ENCODE assay signal across 13 mouse cellular contexts in the genomic region with DNA sequence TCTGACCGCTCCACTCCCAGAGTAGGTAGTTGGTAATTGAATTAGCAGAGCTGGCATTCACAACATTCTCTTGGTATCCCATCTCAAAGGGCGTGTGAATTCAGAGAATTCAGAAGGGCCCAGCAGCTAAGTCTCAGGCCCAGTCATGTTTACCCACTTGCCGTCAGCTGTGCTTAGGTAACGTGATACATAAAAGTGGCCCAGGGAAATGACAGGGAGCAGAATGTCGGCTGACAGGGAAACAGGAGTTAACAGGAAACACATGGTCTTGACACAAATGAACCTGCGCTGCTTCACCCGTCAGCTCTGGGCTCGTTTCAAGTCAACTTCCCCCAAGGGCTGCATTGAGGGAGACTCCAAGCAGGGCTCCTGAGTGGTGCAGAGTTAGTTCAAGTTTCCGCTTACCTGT.
DNase-seq lines count a peak whose midpoint lies in the region; ATAC-seq and TF ChIP-seq lines count a peak whose summit lies in the region.
"Had no signal": no experiment of that assay in that cellular context is flagged by ENCODE, and none has a peak within 500 bp of the region (broad histone marks: within the 10 kb centered on the region; RNA-seq: fewer than 3 reads in every experiment).

No protein-coding gene starts in this region.

- H3K9ac ChIP-seq in kidney, embryonic 14.5 days (ENCODE audit: low read depth, low read length), result no peak overlapping the region
- H3K9ac ChIP-seq in ES-E14 (ENCODE audit: insufficient read depth, low read depth, low read length, poor library complexity, severe bottlenecking), result peak overlapping the region; percentile 9; the same call in 1 of the 2 replicates
- H3K9ac ChIP-seq in limb, embryonic 13.5 days, result no peak overlapping the region
- H3K9ac ChIP-seq: forebrain, embryonic 13.5 days had no signal

- H3K4me2 ChIP-seq in kidney, embryonic 14.5 days (replicated peaks; ENCODE audit: low read depth, low read length), result no peak overlapping the region; the same call in 1 of the 2 replicates
- peak overlapping the region; percentile 36 for H3K4me2 ChIP-seq in limb, embryonic 13.5 days (replicated peaks)
- H3K4me2 ChIP-seq: forebrain, embryonic 13.5 days had no signal

- H3K36me3 ChIP-seq in kidney, embryonic 14.5 days (ENCODE audit: control insufficient read depth, insufficient read depth, low read length), result 0 out of 2 replicates have a peak, but pooled peaks cover 3% of the 10 kb centered on the region
- H3K36me3 ChIP-seq in ES-E14 (ENCODE audit: control insufficient read depth, insufficient read depth, low read length, poor library complexity, severe bottlenecking), result no peaks in the 10 kb centered on the region
- no peaks in the 10 kb centered on the region; the same call in 1 of the 2 replicates for H3K36me3 ChIP-seq in limb, embryonic 13.5 days
- no peaks in the 10 kb centered on the region for H3K36me3 ChIP-seq in thymus, adult 2 months (ENCODE audit: control insufficient read depth, insufficient read depth, low read length)
- H3K36me3 ChIP-seq: G1E had no signal

- no peaks in the 10 kb centered on the region for H3K9me3 ChIP-seq in kidney, embryonic 14.5 days (ENCODE audit: control insufficient read depth, low read length)
- no peaks in the 10 kb centered on the region for H3K9me3 ChIP-seq in ES-E14 (ENCODE audit: control insufficient read depth, insufficient read depth, low read depth, low read length)
- no peaks in the 10 kb centered on the region for H3K9me3 ChIP-seq in limb, embryonic 13.5 days
- H3K9me3 ChIP-seq: forebrain, embryonic 13.5 days had no signal

- no peak for DNase-seq in kidney, postnatal 14 days
- DNase-seq in ES-E14 (ENCODE audit: low read depth, low spot score), result no peak
- DNase-seq in embryo, embryonic 11 days, result peak; percentile 82
- DNase-seq in gastrocnemius, postnatal 14 days, result no peak
- DNase-seq in thymus, adult 2 months, result no peak
- DNase-seq: cerebellum, adult 18-20 months; kidney, postnatal 10 days; spleen, adult 18-20 months had no signal

- no peak for TF ChIP-seq POLR2A in thymus, adult 2 months (IDR thresholded peaks at IDR 0.05; ENCODE audit: control insufficient read depth, extremely low read depth, insufficient read depth, low read length, poor library complexity)

- no peak for TF ChIP-seq CTCF in thymus, adult 2 months (IDR thresholded peaks at IDR 0.05; ENCODE audit: borderline replicate concordance, control insufficient read depth, extremely low read depth, insufficient read depth, low read length, poor library complexity)

- in situ Hi-C loops in ES-E14 (cut with MboI; ENCODE audit: low sequenced_read_pairs in 2 of 2, unreplicated experiment in 2 of 2), result no loop called here

- intact Hi-C loops in gastrocnemius, postnatal 14 days (cut with DNase I; ENCODE audit: low total_unique reads), result no loop called here

- peak; percentile 66; the same call in 1 of the 2 replicates for ATAC-seq in kidney, embryonic 14.5 days (ENCODE audit: low FRiP score, low TSS enrichment)
- peak; percentile 67 for ATAC-seq in limb, embryonic 13.5 days (ENCODE audit: low FRiP score, low read depth)
- ATAC-seq in monocyte, adult 5-6 weeks (replicated peaks; ENCODE audit: insufficient number of reproducible peaks, low FRiP score, low TSS enrichment, poor library complexity, severe bottlenecking), result no peak
- ATAC-seq: forebrain, embryonic 13.5 days had no signal

- H3K27me3 ChIP-seq in kidney, embryonic 14.5 days (ENCODE audit: control insufficient read depth, insufficient read depth, low read length), result no peaks in the 10 kb centered on the region
- no peaks in the 10 kb centered on the region for H3K27me3 ChIP-seq in limb, embryonic 13.5 days
- no peaks in the 10 kb centered on the region for H3K27me3 ChIP-seq in thymus, adult 2 months (ENCODE audit: control insufficient read depth, insufficient read depth, low read length)
- H3K27me3 ChIP-seq: forebrain, embryonic 13.5 days had no signal

- peaks cover 25% of the 10 kb centered on the region for H3K4me1 ChIP-seq in kidney, embryonic 14.5 days (ENCODE audit: control insufficient read depth, insufficient read depth, low read length)
- H3K4me1 ChIP-seq in ES-E14 (ENCODE audit: control insufficient read depth in 2 of 2, insufficient read depth in 2 of 2, low read length in 2 of 2, poor library complexity in 1 of 2), result peaks cover 27 to 36% of the 10 kb centered on the region in 2 experiments
- H3K4me1 ChIP-seq in limb, embryonic 13.5 days, result peaks cover 43% of the 10 kb centered on the region
- peaks cover 11% of the 10 kb centered on the region for H3K4me1 ChIP-seq in thymus, adult 2 months (replicated peaks; ENCODE audit: control insufficient read depth, insufficient read depth, low read length)
- H3K4me1 ChIP-seq: forebrain, embryonic 13.5 days had no signal

- 25% methylated on average over 9 of the region's 9 CpGs for WGBS in kidney, embryonic 14.5 days
- 10% methylated on average over 9 of the region's 9 CpGs for WGBS in limb, embryonic 13.5 days
- 42% methylated on average over 9 of the region's 9 CpGs for WGBS in thymus, adult 2 months

- H3K27ac ChIP-seq in kidney, embryonic 14.5 days (ENCODE audit: low read depth, low read length), result no peak overlapping the region
- H3K27ac ChIP-seq in ES-E14 (ENCODE audit: insufficient read depth, low read depth, low read length, poor library complexity, severe bottlenecking), result peak overlapping the region; percentile 70
- peak overlapping the region; percentile 55; the same call in 1 of the 2 replicates for H3K27ac ChIP-seq in limb, embryonic 13.5 days
- H3K27ac ChIP-seq in thymus, adult 2 months (ENCODE audit: control insufficient read depth, insufficient read depth, low read length), result no peak overlapping the region
- H3K27ac ChIP-seq: forebrain, embryonic 13.5 days had no signal

- no peak overlapping the region for H3K4me3 ChIP-seq in kidney, embryonic 14.5 days (ENCODE audit: low read length)
- peak overlapping the region; percentile 5 to 47 for H3K4me3 ChIP-seq in ES-E14 (ENCODE audit: insufficient read depth in 1 of 2, low read depth in 1 of 2, low read length in 2 of 2, poor library complexity in 1 of 2, severe bottlenecking in 1 of 2)
- H3K4me3 ChIP-seq in limb, embryonic 13.5 days, result no peak overlapping the region
- no peak overlapping the region for H3K4me3 ChIP-seq in thymus, adult 2 months (ENCODE audit: control insufficient read depth, insufficient read depth, low read length)
- H3K4me3 ChIP-seq: forebrain, embryonic 13.5 days had no signal

TF ChIP-seq in ES-E14, 5 proteins besides CTCF, POLR2A, EP300 and RAD21:
- TF ChIP-seq ZC3H11A (IDR thresholded peaks at IDR 0.05; ENCODE audit: borderline replicate concordance, low read depth, low read length) (no peak), CHD2 (IDR thresholded peaks at IDR 0.05; ENCODE audit: low read depth, low read length) (no peak), ZNF384 (IDR thresholded peaks at IDR 0.05; ENCODE audit: low read depth, low read length) (no peak), MAFK (IDR thresholded peaks at IDR 0.05; ENCODE audit: insufficient read depth, low read depth, low read length) (no peak), HCFC1 (IDR thresholded peaks at IDR 0.05; ENCODE audit: borderline replicate concordance, insufficient read depth, low read length) (no peak)

Comparison
In these comparisons a context has a peak if more than half of its experiments do, and no peak if none do; other contexts are left out.
1. H3K27ac ChIP-seq: peak in ES-E14 (single experiment) and limb, embryonic 13.5 days (single experiment); none in kidney, embryonic 14.5 days (single experiment) and thymus, adult 2 months (single experiment).
2. H3K4me3 ChIP-seq: peak in ES-E14 (2 of 2); none in kidney, embryonic 14.5 days (single experiment), limb, embryonic 13.5 days (single experiment) and thymus, adult 2 months (single experiment).